Mouse (Mus musculus): ENCODE measurements at regions not wholly inside any gene's neighbourhood (a gene's known extent, or its start where the extent isn't known, plus 50 kb on each side); places are given as distances from the start of the nearest gene placed in this dataset.

DNA sequence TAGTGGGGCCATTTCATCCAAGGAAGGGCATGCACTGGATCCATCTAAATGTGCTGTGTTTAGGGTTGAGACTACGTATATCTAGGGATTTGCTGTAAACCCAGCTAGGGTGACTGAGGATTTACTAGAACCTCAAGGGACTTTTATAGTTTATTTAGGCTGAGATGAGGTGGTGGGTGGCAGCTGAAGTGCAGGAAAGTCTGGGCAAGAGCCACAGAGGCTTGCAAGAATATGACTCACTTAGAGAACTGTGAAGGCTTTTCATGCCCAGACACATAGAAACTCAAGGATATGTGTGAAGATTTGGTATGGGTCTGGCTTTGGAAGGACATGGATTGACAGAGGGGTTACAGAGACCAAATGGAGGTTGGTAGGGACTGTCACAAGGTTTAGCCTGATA, 237.3 kb upstream of the Shh start:
- TF ChIP-seq POLR2A (IDR thresholded peaks at IDR 0.05; ENCODE audit: insufficient read depth, low read depth, low read length): no peak
- no peak for TF ChIP-seq CTCF (IDR thresholded peaks at IDR 0.05; ENCODE audit: insufficient read depth, low read depth, low read length)

Measured in olfactory bulb, adult 2 months (tissue).